Mouse (Mus musculus): ENCODE results near the gene Wsb2.

DNA sequence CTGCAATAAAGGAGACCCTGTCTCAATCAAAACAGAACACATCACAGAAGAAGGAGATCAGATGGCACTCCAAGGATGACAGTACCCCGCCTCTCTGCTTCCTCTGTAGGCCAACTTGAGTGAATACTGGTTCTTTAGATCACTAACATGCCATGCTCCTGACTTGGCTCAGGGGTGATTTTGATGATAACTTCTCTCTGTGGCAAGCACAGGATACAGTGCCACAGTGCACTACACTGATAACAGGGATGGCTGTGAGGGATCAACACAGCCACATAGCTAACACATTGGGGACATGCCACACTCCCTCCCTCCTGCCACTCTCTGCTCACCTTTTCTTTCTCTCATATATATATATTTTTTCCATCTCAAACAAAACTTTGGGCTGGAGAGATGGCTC lies 33.8 kb downstream of the Wsb2 start:
- TF ChIP-seq CTCF (IDR thresholded peaks at IDR 0.05; ENCODE audit: borderline replicate concordance, insufficient read depth, low read depth, low read length), result no peak
- no peak for TF ChIP-seq POLR2A (IDR thresholded peaks at IDR 0.05; ENCODE audit: borderline replicate concordance, insufficient read depth, low read length)

All from cerebellum, adult 2 months (tissue).